Mouse (Mus musculus) liver, embryonic 13.5 days (tissue): Measurements from ENCODE around the gene Sept1. TPM values are rescaled to one million over a fixed set of nuclear protein-coding genes. Genes with fewer than 3 reads are reported as not detected.

ENCODE experiments used
- polyA plus RNA-seq: library from polyadenylated mRNA; unstranded; fragments of >200 nt; fragmentation: Nextera tagmentation; extraction: Ambion mirVana; gene quantifications from 2 replicates; pipeline ENCODE4 v1.2.1, GENCODE M21; 2015

Gene Sept1
- polyA plus RNA-seq, 1 experiment from 2014 or later: 9.8 TPM

Other genes starting within 250 kb of the Sept1 start
- 7.8 and 8.6 TPM in 2 replicates for gene Mvp, start 218.5 kb downstream of the Sept1 start, polyA plus RNA-seq
- 0.27 TPM in 1 of 2 replicates, not detected in the other for gene Pagr1b, start 216.6 kb downstream of the Sept1 start, polyA plus RNA-seq
- gene Pagr1a, start 215.8 kb downstream of the Sept1 start, polyA plus RNA-seq: 38.7 and 50.1 TPM in 2 replicates
- 5.1 and 11.3 TPM in 2 replicates for gene Gm42742, start 212.0 kb downstream of the Sept1 start, polyA plus RNA-seq
- 0.22 and 0.47 TPM in 2 replicates for gene Prrt2, start 211.9 kb downstream of the Sept1 start, polyA plus RNA-seq
- gene Maz, start 206.1 kb downstream of the Sept1 start, polyA plus RNA-seq: 38.2 and 42.2 TPM in 2 replicates
- 109 and 122 TPM in 2 replicates for gene Kif22, start 190.7 kb downstream of the Sept1 start, polyA plus RNA-seq
- gene Zg16, start 145.8 kb downstream of the Sept1 start, polyA plus RNA-seq: not detected in 2 replicates
- 7.0 and 7.3 TPM in 2 replicates for gene AI467606, start 141.8 kb downstream of the Sept1 start, polyA plus RNA-seq
- gene Qprt, start 110.9 kb downstream of the Sept1 start, polyA plus RNA-seq: 44.4 and 49.1 TPM in 2 replicates
- 8.2 and 8.7 TPM in 2 replicates for gene Spn, start 95.3 kb downstream of the Sept1 start, polyA plus RNA-seq
- gene Cd2bp2, start 37.1 kb downstream of the Sept1 start, polyA plus RNA-seq: 27.1 and 32.1 TPM in 2 replicates
- gene Tbc1d10b, start 24.7 kb downstream of the Sept1 start, polyA plus RNA-seq: 15.8 and 15.9 TPM in 2 replicates
- gene Mylpf, start 24.2 kb downstream of the Sept1 start, polyA plus RNA-seq: 42.7 and 46.8 TPM in 2 replicates
- 8.3 and 9.0 TPM in 2 replicates for gene Zfp553, start 69 bp downstream of the Sept1 start, polyA plus RNA-seq
- gene Zfp771, start 11.1 kb upstream of the Sept1 start, polyA plus RNA-seq: 19.0 and 20.6 TPM in 2 replicates
- 134 and 136 TPM in 2 replicates for gene Dctpp1, start 27.6 kb upstream of the Sept1 start, polyA plus RNA-seq
- 138 and 169 TPM in 2 replicates for gene Sephs2, start 40.9 kb upstream of the Sept1 start, polyA plus RNA-seq
- gene Itgal, start 63.1 kb upstream of the Sept1 start, polyA plus RNA-seq: 4.1 and 5.2 TPM in 2 replicates
- 3.1 and 3.5 TPM in 2 replicates for gene Zfp768, start 112.5 kb upstream of the Sept1 start, polyA plus RNA-seq
- 1.7 and 2.1 TPM in 2 replicates for gene Zfp747, start 142.9 kb upstream of the Sept1 start, polyA plus RNA-seq
- gene 9130019O22Rik, start 154.0 kb upstream of the Sept1 start, polyA plus RNA-seq: 1.3 and 1.4 TPM in 2 replicates
- gene E430018J23Rik, start 160.5 kb upstream of the Sept1 start, polyA plus RNA-seq: 1.3 and 1.4 TPM in 2 replicates
- gene Zfp764, start 173.7 kb upstream of the Sept1 start, polyA plus RNA-seq: 1.1 and 1.8 TPM in 2 replicates
- gene Zfp688, start 188.9 kb upstream of the Sept1 start, polyA plus RNA-seq: 9.1 and 10.4 TPM in 2 replicates
- gene Zfp689, start 216.0 kb upstream of the Sept1 start, polyA plus RNA-seq: 2.2 and 2.4 TPM in 2 replicates
- gene Prr14, start 226.5 kb upstream of the Sept1 start, polyA plus RNA-seq: 19.4 and 24.0 TPM in 2 replicates
- 3.6 and 3.7 TPM in 2 replicates for gene Fbrs, start 246.1 kb upstream of the Sept1 start, polyA plus RNA-seq